Mouse (Mus musculus): ENCODE data around the gene Ifit1bl1. TPM values are rescaled to one million over a fixed set of nuclear protein-coding genes. Genes with fewer than 3 reads are reported as not detected.
"Not testable (repeated sequence)": the region's sequence is repeated elsewhere in the genome, so short reads cannot be mapped to it uniquely, and the experiment has no call there.

Gene Ifit1bl1
- total and polyA plus RNA-seq, 2 experiments from 2014 or later, result 1.3 to 1.5 TPM

DNA sequence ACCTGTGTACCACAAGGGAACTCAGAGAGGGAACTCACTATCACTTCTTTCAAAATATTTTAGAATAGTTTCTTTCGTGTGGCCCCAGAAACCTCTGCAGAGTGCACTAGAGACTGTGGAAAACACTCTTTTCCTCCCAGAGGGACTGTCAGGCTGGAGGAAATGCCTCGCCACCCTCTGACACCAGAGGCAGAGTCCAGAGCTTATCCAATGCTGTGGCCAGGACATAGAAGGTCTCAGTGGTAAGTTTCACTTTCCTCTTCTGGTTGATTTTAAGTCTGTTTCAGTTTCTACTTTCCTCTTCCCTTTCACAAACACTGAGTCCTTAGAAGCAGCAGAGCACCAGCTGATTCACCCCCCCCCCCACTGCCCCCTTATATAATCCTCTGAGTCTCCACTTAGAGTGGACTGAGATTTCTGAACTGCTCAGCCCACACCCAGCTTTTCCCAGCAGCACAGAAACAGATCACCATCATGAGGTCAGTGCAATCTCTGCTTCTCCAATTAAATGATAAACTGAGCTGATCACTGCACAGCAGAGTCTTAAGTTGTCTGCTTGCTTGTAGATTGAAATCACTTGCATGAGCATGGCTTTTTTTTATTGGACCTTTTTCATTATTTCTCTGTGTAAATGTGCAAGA lies 18.5 kb downstream of the Ifit1bl1 start, which contains the start of gene Ifit3:
TSS of gene Ifit3 (plus strand) at position 406 of the 641 bp plus-strand sequence.
- H3K4me2 ChIP-seq (ENCODE audit: low read depth, low read length); H3K36me3 ChIP-seq (ENCODE audit: insufficient read depth, low read length); H3K4me3 ChIP-seq (ENCODE audit: low read length); H3K27me3 ChIP-seq (ENCODE audit: insufficient read depth, low read length); H3K9me3 ChIP-seq (ENCODE audit: low read length); H3K27ac ChIP-seq; DNase-seq (ENCODE audit: low spot score); H3K4me1 ChIP-seq (ENCODE audit: insufficient read depth, low read length); ATAC-seq; H3K9ac ChIP-seq (replicated peaks; ENCODE audit: low read length): not testable (repeated sequence)
- 76% methylated on average over 2 of the region's 2 CpGs for WGBS

DNA sequence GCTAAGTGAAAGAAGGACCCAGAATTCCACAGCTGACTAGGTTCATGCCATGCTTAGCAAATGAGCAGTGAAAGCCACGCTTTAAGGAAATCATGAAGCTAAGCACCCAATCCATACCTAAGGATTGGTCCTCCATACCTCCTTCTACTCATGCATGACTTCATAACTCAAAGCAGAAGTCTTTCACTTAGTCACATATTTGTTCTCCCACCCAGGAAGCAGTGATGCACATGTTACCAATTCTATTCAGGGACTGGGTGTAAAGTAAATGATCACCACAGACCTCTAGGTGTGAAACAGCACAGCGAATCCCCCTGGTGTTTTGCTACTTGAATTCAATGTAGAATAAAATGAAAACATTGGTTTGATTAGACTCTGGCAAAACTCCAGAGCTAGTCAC lies 19.1 kb downstream of the Ifit1bl1 start:
- not testable (repeated sequence) for H3K27me3 ChIP-seq (ENCODE audit: insufficient read depth, low read length); H3K4me1 ChIP-seq (ENCODE audit: insufficient read depth, low read length); H3K4me3 ChIP-seq (ENCODE audit: low read length); ATAC-seq; H3K9ac ChIP-seq (replicated peaks; ENCODE audit: low read length); H3K9me3 ChIP-seq (ENCODE audit: low read length); H3K4me2 ChIP-seq (ENCODE audit: low read depth, low read length); H3K36me3 ChIP-seq (ENCODE audit: insufficient read depth, low read length); H3K27ac ChIP-seq; DNase-seq (ENCODE audit: low spot score)
- WGBS, result 91% methylated on average over 2 of the region's 2 CpGs

DNA sequence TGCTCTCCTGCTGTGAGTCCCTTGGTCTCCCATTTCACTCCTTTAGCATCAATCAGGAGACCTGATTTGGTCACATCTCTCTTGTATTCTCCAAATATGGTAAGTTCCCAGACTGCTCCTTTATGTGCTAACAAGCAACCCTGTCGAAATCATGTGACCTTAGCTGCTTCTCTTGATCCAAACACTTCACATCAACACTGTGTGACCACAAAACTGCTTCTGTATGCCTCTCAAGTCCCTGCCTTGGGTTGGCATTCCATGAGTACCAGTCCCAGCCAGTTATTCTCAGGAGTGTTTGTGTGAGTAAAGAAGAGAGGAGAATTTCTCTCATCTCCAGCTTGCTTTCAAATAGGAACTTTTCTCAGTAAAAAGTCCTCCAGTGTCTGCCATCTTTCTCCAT lies 24.6 kb downstream of the Ifit1bl1 start:
- no peak for TF ChIP-seq CTCF (IDR thresholded peaks at IDR 0.05; ENCODE audit: low read depth)
- ATAC-seq, result no peak

DNA sequence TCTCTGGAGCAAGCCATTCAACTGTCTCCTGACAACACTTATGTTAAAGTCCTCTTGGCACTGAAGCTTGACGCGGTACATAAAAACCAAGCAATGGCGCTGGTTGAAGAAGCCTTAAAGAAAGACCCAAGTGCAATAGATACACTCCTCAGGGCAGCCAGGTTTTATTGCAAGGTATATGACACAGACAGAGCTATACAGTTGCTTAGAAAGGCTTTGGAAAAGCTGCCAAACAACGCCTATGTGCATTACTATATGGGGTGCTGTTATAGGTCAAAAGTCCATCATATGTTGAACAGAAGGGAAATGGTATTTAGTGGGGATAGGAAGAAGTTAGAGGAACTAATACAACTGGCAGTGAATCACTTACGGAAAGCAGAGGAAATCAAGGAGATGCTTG lies 28.1 kb downstream of the Ifit1bl1 start:
- Histone ChIP-seq H3K36me3 (ENCODE audit: insufficient read depth, low read length) (no peaks in the 10 kb centered on the region), H3K4me2 (ENCODE audit: low read depth, low read length) (no peak overlapping the region), H3K9ac (replicated peaks; ENCODE audit: low read length) (no peak overlapping the region), H3K27ac (no peak overlapping the region), H3K9me3 (ENCODE audit: low read length) (no peaks in the 10 kb centered on the region), H3K4me1 (ENCODE audit: insufficient read depth, low read length) (no peaks in the 10 kb centered on the region), H3K4me3 (ENCODE audit: low read length) (no peak overlapping the region), H3K27me3 (ENCODE audit: insufficient read depth, low read length) (no peaks in the 10 kb centered on the region)
- TF ChIP-seq CTCF (IDR thresholded peaks at IDR 0.05; ENCODE audit: low read depth), result no peak
- DNase-seq (ENCODE audit: low spot score), result no peak
- no peak for ATAC-seq
- 95% methylated on average over 5 of the region's 5 CpGs for WGBS

More for the DNA sequence above, 24.6 kb downstream of the Ifit1bl1 start:
- Histone ChIP-seq H3K4me3 (ENCODE audit: low read length) (no peak overlapping the region), H3K36me3 (ENCODE audit: insufficient read depth, low read length) (no peaks in the 10 kb centered on the region), H3K4me1 (ENCODE audit: insufficient read depth, low read length) (no peaks in the 10 kb centered on the region), H3K9me3 (ENCODE audit: low read length) (no peaks in the 10 kb centered on the region), H3K9ac (replicated peaks; ENCODE audit: low read length) (no peak overlapping the region), H3K27me3 (ENCODE audit: insufficient read depth, low read length) (no peaks in the 10 kb centered on the region), H3K27ac (no peak overlapping the region), H3K4me2 (ENCODE audit: low read depth, low read length) (no peak overlapping the region)
- WGBS, result 74% methylated on average over 1 of the region's 1 CpGs
- DNase-seq (ENCODE audit: low spot score), result no peak

DNA sequence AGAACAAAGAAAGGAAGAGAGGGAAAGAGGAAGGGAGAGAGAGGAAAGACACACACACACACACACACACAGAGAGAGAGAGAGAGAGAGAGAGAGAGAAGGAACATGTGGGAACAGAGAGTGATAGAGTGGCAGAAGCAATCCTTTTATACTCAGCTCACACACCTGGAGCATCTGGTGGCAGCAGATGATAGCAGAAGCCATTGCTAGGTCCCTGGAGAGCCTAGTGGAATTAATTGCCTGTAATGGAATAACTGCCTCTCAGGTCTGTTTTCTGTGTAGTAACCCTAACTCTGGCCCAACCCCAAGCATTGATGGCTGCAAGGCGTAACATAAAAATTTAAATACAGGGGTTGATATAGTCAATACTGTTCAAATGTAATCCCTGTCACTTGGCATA lies 30.7 kb downstream of the Ifit1bl1 start:
- Histone ChIP-seq H3K4me3 (ENCODE audit: low read length) (no peak overlapping the region), H3K4me1 (ENCODE audit: insufficient read depth, low read length) (no peaks in the 10 kb centered on the region), H3K4me2 (ENCODE audit: low read depth, low read length) (no peak overlapping the region), H3K9me3 (ENCODE audit: low read length) (no peaks in the 10 kb centered on the region), H3K9ac (replicated peaks; ENCODE audit: low read length) (no peak overlapping the region), H3K27ac (no peak overlapping the region), H3K36me3 (ENCODE audit: insufficient read depth, low read length) (no peaks in the 10 kb centered on the region), H3K27me3 (ENCODE audit: insufficient read depth, low read length) (no peaks in the 10 kb centered on the region)
- DNase-seq (ENCODE audit: low spot score) (no peak), ATAC-seq (no peak)
- TF ChIP-seq CTCF (IDR thresholded peaks at IDR 0.05; ENCODE audit: low read depth), result no peak
- 77% methylated on average over 1 of the region's 1 CpGs for WGBS

DNA sequence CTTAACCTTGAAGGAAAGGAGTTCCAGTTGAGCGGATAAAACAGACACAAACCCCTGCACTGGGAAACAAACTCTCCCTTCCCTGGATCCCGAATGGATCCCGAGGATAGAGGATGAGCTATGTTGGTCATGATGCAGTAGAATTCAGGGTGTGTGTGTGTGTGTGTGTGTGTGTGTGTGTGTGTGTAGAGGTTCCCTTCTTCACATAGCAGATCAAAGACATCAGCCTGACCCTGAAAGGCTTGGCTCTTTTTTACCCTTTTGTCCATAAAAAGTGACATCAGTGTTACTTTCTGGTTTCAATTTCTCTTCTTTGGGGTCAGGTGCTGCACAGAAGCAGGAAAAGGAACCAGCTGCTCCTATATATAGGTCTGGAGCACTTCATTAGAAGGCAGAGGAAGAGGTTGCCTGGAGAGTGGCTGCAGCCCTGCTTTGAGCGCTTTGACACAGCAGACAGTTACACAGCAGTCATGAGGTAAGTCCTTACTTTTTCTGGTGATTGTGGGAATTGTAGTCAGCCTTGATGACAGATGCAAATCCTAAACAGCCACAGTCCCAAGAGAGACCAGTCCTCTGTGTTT lies 31.8 kb downstream of the Ifit1bl1 start:
- H3K4me1 ChIP-seq (ENCODE audit: insufficient read depth, low read length), result no peaks in the 10 kb centered on the region
- WGBS, result 75% methylated on average over 4 of the region's 4 CpGs
- H3K4me3 ChIP-seq (ENCODE audit: low read length), result no peak overlapping the region
- ATAC-seq (0 out of 2 replicates have a peak, but pooled peaks have one; percentile 10), DNase-seq (ENCODE audit: low spot score) (no peak)
- no peak overlapping the region for H3K27ac ChIP-seq
- H3K27me3 ChIP-seq (ENCODE audit: insufficient read depth, low read length), result no peaks in the 10 kb centered on the region
- no peaks in the 10 kb centered on the region for H3K9me3 ChIP-seq (ENCODE audit: low read length)
- no peak overlapping the region for H3K9ac ChIP-seq (replicated peaks; ENCODE audit: low read length)
- no peak for TF ChIP-seq CTCF (IDR thresholded peaks at IDR 0.05; ENCODE audit: low read depth)
- no peak overlapping the region for H3K4me2 ChIP-seq (ENCODE audit: low read depth, low read length)
- H3K36me3 ChIP-seq (ENCODE audit: insufficient read depth, low read length), result no peaks in the 10 kb centered on the region
